Mouse (Mus musculus) myocyte (in vitro differentiated cells): Measurements from ENCODE around the gene Tectb.

Experiments used
- CEBPB ChIP-seq: IDR thresholded peaks from 2 replicates; pipeline ENCODE4 v1.6.1; 2011; ENCODE audit warnings: mild to moderate bottlenecking, moderate library complexity; ENCODE audit not compliant: poor library complexity, insufficient read depth, severe bottlenecking
- E2F4 ChIP-seq: IDR thresholded peaks from one replicate; pipeline ENCODE4 v1.6.1; 2011; ENCODE audit warnings: mild to moderate bottlenecking, control low read depth, moderate library complexity; ENCODE audit not compliant: insufficient read depth
- MAX ChIP-seq: IDR thresholded peaks from one replicate; pipeline ENCODE4 v1.6.1; 2011; ENCODE audit warnings: low read depth, mild to moderate bottlenecking, control low read depth
- MYOD1 ChIP-seq, 3 experiments: IDR thresholded peaks; one replicate each; pipeline ENCODE4 v1.6.1; 2011; ENCODE audit warnings: control low read depth in 2 of 3, low read depth in 2 of 3, mild to moderate bottlenecking in 2 of 3, moderate library complexity in 1 of 3; ENCODE audit not compliant: insufficient read length in 2 of 3, control insufficient read depth in 1 of 3
- MYOG ChIP-seq, 3 experiments: IDR thresholded peaks; one replicate each; pipeline ENCODE4 v1.6.1; 2011; ENCODE audit warnings: control low read depth in 2 of 3, low read depth in 2 of 3, mild to moderate bottlenecking in 2 of 3; ENCODE audit not compliant: insufficient read length in 2 of 3, control insufficient read depth in 1 of 3, insufficient read depth in 1 of 3
- POLR2A ChIP-seq: IDR thresholded peaks from one replicate; pipeline ENCODE4 v1.6.1; 2011; ENCODE audit warnings: low read depth, mild to moderate bottlenecking, control low read depth, moderate library complexity; ENCODE audit not compliant: insufficient read length
- POLR2AphosphoS2 ChIP-seq: IDR thresholded peaks from one replicate; pipeline ENCODE4 v1.6.1; 2011; ENCODE audit warnings: low read depth, control low read depth; ENCODE audit not compliant: insufficient read length
- REST ChIP-seq: IDR thresholded peaks from one replicate; pipeline ENCODE4 v1.6.1; 2011; ENCODE audit warnings: mild to moderate bottlenecking, control low read depth, moderate library complexity; ENCODE audit not compliant: insufficient read depth, insufficient read length
- TCF12 ChIP-seq: IDR thresholded peaks from one replicate; pipeline ENCODE4 v1.6.1; 2011; ENCODE audit warnings: mild to moderate bottlenecking, control low read depth; ENCODE audit not compliant: poor library complexity, insufficient read depth, severe bottlenecking
- TCF3 ChIP-seq: IDR thresholded peaks from one replicate; pipeline ENCODE4 v1.6.1; 2011; ENCODE audit warnings: low read depth, control low read depth; ENCODE audit not compliant: insufficient read length
- USF1 ChIP-seq: IDR thresholded peaks from one replicate; pipeline ENCODE4 v1.6.1; 2011; ENCODE audit warnings: low read depth, mild to moderate bottlenecking, control low read depth, moderate library complexity

- no peak for TF ChIP-seq E2F4
- TF ChIP-seq MYOG (IDR thresholded peaks at IDR 0.05; ENCODE audit: control insufficient read depth in 1 of 3, insufficient read depth in 1 of 3, insufficient read length in 2 of 3, low read depth in 2 of 3), result no peak
- TF ChIP-seq MAX, result no peak
- no peak for TF ChIP-seq POLR2A
- TF ChIP-seq REST, result no peak
- no peak for TF ChIP-seq POLR2AphosphoS2
- TF ChIP-seq USF1, result no peak
- TF ChIP-seq MYOD1 (IDR thresholded peaks at IDR 0.05; ENCODE audit: control insufficient read depth in 1 of 3, insufficient read length in 2 of 3, low read depth in 2 of 3), result no peak
- TF ChIP-seq CEBPB, result no peak
- no peak for TF ChIP-seq TCF12
- no peak for TF ChIP-seq TCF3
Observed at GRCm38 (mm10) chr19:55236564-55236963, 56.0 kb downstream of the Tectb start.
